Mouse (Mus musculus) hindbrain, embryonic 11.5 days (tissue): ENCODE results near the gene Pemt. TPM values are rescaled to one million over a fixed set of nuclear protein-coding genes. Genes with fewer than 3 reads are reported as not detected.

Experiments used
- ATAC-seq: fragments of 200-750 bp; cut with Nextera tagmentation; 2 replicates; pipeline ENCODE4 v1.8.0; 2017; ENCODE audit warnings: mild to moderate bottlenecking, moderate TSS enrichment, moderate library complexity; ENCODE audit not compliant: low FRiP score
- DNase-seq: peaks from one replicate; pipeline ENCODE4 v3.0.0-alpha.2; 2015; ENCODE audit warnings: low spot score
- H3K27ac ChIP-seq: fragments of 300-500 bp; sonication (generic); 2 replicates; pipeline ENCODE4 v1.5.1; 2014; ENCODE audit warnings: mild to moderate bottlenecking, low read depth, low read length
- H3K27me3 ChIP-seq: fragments of 300-500 bp; sonication (generic); 2 replicates; pipeline ENCODE4 v1.6.1; 2014; ENCODE audit warnings: mild to moderate bottlenecking, low read length, moderate library complexity, mixed read lengths; ENCODE audit not compliant: control insufficient read depth, insufficient read depth
- H3K36me3 ChIP-seq: fragments of 300-500 bp; sonication (generic); 2 replicates; pipeline ENCODE4 v1.6.1; 2014; ENCODE audit warnings: mild to moderate bottlenecking, low read length, moderate library complexity, mixed read lengths; ENCODE audit not compliant: control insufficient read depth, insufficient read depth
- H3K4me1 ChIP-seq: fragments of 300-500 bp; sonication (generic); replicated peaks from 2 replicates; pipeline ENCODE4 v1.6.1; 2014; ENCODE audit warnings: low read length, mixed read lengths; ENCODE audit not compliant: control insufficient read depth, insufficient read depth
- H3K4me2 ChIP-seq: fragments of 300-500 bp; sonication (generic); replicated peaks from 2 replicates; pipeline ENCODE4 v1.6.1; 2014; ENCODE audit warnings: mild to moderate bottlenecking, low read depth, low read length
- H3K4me3 ChIP-seq: fragments of 300-500 bp; sonication (generic); 2 replicates; pipeline ENCODE4 v1.5.1; 2014; ENCODE audit warnings: low read depth, low read length
- H3K9ac ChIP-seq: fragments of 300-500 bp; sonication (generic); 2 replicates; pipeline ENCODE4 v1.6.1; 2014; ENCODE audit warnings: low read depth, low read length
- H3K9me3 ChIP-seq: fragments of 300-500 bp; sonication (generic); 2 replicates; pipeline ENCODE4 v1.6.1; 2016; ENCODE audit warnings: low read length; ENCODE audit not compliant: control insufficient read depth
- WGBS: fragments of 180-500 bp; shearing (Covaris S2); extraction: QIAGEN DNeasy Blood & Tissue Kit; methylation state at CpG from one replicate; pipeline ENCODE4 v1.1.7; 2014; 5-methylcytosine and 5-hydroxymethylcytosine counted together
- polyA plus RNA-seq: library from polyadenylated mRNA; unstranded; fragments of >200 nt; fragmentation: Nextera tagmentation; extraction: Ambion mirVana; gene quantifications from 2 replicates; pipeline ENCODE4 v1.2.1, GENCODE M21; 2014

Gene Pemt
- polyA plus RNA-seq, 1 experiment from 2014 or later: 5.1 TPM

DNA sequence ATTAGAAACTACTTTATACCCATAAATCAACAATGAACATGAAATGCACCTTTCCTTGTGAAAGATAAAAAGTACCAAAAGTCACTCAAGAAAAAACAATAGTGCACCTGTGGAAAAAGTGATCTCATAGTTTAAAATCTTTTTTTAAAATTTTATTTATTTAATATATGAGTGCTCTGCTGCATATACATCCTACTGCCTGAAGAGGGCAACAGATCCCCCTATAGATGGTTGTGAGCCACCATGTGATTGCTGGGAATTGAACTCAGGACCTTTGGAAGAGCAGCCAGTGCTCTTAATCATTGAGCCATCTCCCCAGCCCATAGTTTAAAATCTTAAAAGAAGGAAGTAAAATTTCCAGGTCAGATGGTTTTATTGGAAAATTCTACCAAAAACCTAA is 4.0 kb downstream of the Pemt start:
- ATAC-seq: no peak

GRCm38 (mm10) chr11:60036537-60037220 is 9.6 kb downstream of the Pemt start:
- no peaks in the 10 kb centered on the region for H3K27me3 ChIP-seq
- no peak for ATAC-seq
- no peaks in the 10 kb centered on the region for H3K9me3 ChIP-seq
- no peak overlapping the region for H3K9ac ChIP-seq
- no peak overlapping the region for H3K27ac ChIP-seq
- no peaks in the 10 kb centered on the region for H3K36me3 ChIP-seq
- no peak overlapping the region for H3K4me3 ChIP-seq
- no peaks in the 10 kb centered on the region for H3K4me1 ChIP-seq
- H3K4me2 ChIP-seq: no peak overlapping the region
- 71% methylated on average over 5 of the region's 5 CpGs for WGBS
- no peak for DNase-seq

More for the DNA sequence above, 4.0 kb downstream of the Pemt start:
- no peak overlapping the region for H3K4me3 ChIP-seq
- H3K4me1 ChIP-seq: no peaks in the 10 kb centered on the region
- H3K36me3 ChIP-seq: no peaks in the 10 kb centered on the region
- no peaks in the 10 kb centered on the region for H3K9me3 ChIP-seq
- H3K4me2 ChIP-seq: no peak overlapping the region
- H3K27ac ChIP-seq: no peak overlapping the region
- H3K9ac ChIP-seq: no peak overlapping the region
- H3K27me3 ChIP-seq: no peaks in the 10 kb centered on the region
- no peak for DNase-seq

DNA sequence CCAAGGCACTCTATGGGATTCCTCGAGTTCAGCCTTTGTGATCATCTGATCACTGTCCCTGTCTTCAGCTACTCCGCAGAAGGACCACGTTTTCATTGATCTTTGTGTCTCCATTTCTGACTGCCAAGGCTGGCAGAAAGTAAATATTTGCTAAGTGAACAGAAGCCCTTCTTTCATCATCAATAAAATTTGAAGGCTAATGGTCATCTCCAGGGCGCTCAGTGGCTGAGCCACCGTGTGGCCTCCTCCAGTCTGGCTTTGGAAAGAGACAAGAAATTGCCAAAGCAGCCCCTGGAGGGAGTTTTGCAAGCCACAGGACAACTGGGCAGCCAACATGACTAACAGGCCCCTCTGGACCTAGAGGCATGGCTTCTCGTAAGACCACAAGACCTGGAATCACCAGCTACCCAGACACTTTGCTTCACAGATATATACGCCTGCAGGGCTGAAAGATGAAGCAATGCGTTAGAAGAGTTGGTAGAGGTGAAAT is 11.3 kb downstream of the Pemt start:
- no peak overlapping the region for H3K27ac ChIP-seq
- H3K36me3 ChIP-seq: no peaks in the 10 kb centered on the region
- H3K4me2 ChIP-seq: no peak overlapping the region
- 86% methylated on average over 8 of the region's 8 CpGs for WGBS
- H3K9ac ChIP-seq: no peak overlapping the region
- no peaks in the 10 kb centered on the region for H3K9me3 ChIP-seq
- DNase-seq (no peak), ATAC-seq (no peak)
- no peaks in the 10 kb centered on the region for H3K4me1 ChIP-seq
- no peak overlapping the region for H3K4me3 ChIP-seq
- no peaks in the 10 kb centered on the region for H3K27me3 ChIP-seq

- Histone ChIP-seq H3K27me3 (no peaks in the 10 kb centered on the region), H3K4me3 (no peak overlapping the region), H3K4me2 (no peak overlapping the region), H3K36me3 (no peaks in the 10 kb centered on the region), H3K9ac (no peak overlapping the region), H3K9me3 (no peaks in the 10 kb centered on the region), H3K4me1 (no peaks in the 10 kb centered on the region), H3K27ac (no peak overlapping the region)
- DNase-seq (no peak), ATAC-seq (no peak)
- WGBS: 77% methylated on average over 6 of the region's 6 CpGs
Measured at GRCm38 (mm10) chr11:60034293-60034692, 12.0 kb downstream of the Pemt start.

DNA sequence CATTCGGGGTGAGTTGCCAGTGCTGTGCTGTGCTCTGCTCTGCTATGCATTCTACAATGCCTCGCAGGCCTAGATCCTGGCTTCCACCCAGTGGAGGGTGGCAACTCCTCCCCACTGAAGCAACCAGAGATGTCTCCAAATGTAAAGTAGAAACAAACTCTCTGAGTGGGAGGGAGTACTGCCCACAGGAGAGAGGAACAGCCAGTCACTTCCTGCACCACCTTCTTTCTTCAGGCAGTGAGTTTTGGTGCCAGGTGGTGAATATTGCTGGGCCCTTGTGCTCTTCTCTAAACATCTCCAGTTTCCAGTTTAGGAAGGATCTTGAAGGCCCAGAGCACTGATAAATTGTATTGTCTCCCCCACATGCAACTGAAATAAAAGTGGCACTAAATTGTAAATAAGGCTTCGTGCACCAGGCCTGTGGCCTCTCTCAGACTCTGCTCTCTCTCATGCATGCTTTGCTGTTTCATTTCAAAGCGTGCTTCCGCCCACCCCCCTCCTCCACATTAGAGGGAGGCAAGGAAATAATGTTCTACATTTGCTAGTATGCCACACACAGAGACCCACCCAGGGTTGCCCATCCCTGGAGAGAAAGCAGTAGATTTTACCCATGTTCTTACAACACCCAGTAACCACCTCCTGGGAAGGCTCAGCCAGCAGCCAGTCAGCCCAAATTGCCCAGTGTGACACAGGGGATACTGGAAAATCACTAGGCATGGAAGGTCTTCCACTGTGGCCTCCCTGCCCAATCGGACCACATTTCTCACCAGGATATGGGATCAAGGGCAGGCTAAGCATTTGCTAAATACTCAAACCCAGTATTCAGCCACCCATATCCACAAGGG is 13.5 kb downstream of the Pemt start:
- ATAC-seq: no peak
- Histone ChIP-seq H3K4me1 (no peaks in the 10 kb centered on the region), H3K9me3 (no peaks in the 10 kb centered on the region)

DNA sequence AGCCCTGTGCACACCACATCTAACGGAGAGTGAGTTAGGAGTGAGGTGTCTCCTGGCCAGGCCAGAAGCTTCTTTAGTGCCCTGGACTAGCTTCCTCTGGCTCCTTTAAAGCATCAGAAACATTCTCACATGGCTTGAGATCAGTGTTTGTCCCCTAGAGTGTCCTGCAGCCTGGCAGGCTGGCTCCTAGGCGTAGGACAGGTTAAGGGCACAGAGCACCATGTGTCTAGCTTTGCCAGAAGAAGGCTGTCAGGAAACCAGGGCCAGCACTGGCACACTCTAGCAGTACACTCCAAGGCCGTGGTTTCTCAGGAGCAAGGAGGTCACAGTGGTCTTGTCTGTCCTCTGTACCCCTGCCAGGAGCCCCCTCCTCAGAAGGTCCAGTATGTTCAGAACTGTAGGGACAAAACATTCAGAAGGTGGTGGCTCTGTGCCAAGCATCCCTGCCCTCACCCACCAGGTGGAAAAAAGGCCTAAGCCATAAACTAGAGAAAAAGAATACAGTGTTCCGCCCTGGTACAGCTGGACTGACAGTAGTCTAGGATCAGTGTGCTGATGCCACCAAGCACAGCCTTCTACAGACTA is 15.4 kb downstream of the Pemt start:
- Histone ChIP-seq H3K27me3 (no peaks in the 10 kb centered on the region), H3K4me2 (no peak overlapping the region), H3K27ac (no peak overlapping the region), H3K36me3 (no peaks in the 10 kb centered on the region), H3K9me3 (no peaks in the 10 kb centered on the region), H3K9ac (no peak overlapping the region), H3K4me3 (no peak overlapping the region), H3K4me1 (no peaks in the 10 kb centered on the region)
- 91% methylated on average over 4 of the region's 4 CpGs for WGBS
- ATAC-seq (no peak), DNase-seq (no peak)

More for the DNA sequence above, 13.5 kb downstream of the Pemt start:
- Histone ChIP-seq H3K4me3 (no peak overlapping the region), H3K36me3 (no peaks in the 10 kb centered on the region), H3K27ac (no peak overlapping the region), H3K27me3 (no peaks in the 10 kb centered on the region), H3K9ac (no peak overlapping the region), H3K4me2 (no peak overlapping the region)
- DNase-seq: no peak
- 84% methylated on average over 6 of the region's 6 CpGs for WGBS

DNA sequence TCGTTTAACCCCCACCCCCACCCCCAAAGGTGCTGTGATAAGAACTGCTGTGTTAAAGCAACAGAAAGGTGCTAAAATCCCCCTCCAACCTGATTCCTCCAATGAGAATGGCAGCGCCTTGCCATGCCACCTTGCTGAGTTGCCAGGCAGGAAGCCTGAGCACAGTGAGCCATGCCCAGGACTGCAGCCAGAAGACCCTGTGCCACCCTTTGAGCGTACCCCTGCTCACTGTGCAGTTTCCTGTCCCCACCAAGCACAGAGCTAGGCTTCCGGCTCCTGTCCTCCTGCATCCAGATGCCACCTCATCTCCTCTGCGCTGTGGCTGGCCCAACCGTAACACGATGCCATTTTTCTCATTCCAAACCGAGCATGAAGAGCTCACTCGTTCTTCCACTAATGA is 16.3 kb downstream of the Pemt start:
- DNase-seq (no peak), ATAC-seq (no peak)
- no peak overlapping the region for H3K4me3 ChIP-seq
- no peaks in the 10 kb centered on the region for H3K4me1 ChIP-seq
- 61% methylated on average over 9 of the region's 9 CpGs for WGBS
- H3K36me3 ChIP-seq: no peaks in the 10 kb centered on the region
- H3K4me2 ChIP-seq: no peak overlapping the region
- no peaks in the 10 kb centered on the region for H3K27me3 ChIP-seq
- H3K27ac ChIP-seq: no peak overlapping the region
- no peak overlapping the region for H3K9ac ChIP-seq
- no peaks in the 10 kb centered on the region for H3K9me3 ChIP-seq

GRCm38 (mm10) chr11:60027913-60028875 is 18.1 kb downstream of the Pemt start:
- Histone ChIP-seq H3K27ac (no peak overlapping the region; the same call in 1 of the 2 replicates), H3K4me2 (no peak overlapping the region), H3K4me3 (no peak overlapping the region), H3K27me3 (no peaks in the 10 kb centered on the region), H3K4me1 (no peaks in the 10 kb centered on the region), H3K9me3 (no peaks in the 10 kb centered on the region), H3K36me3 (no peaks in the 10 kb centered on the region), H3K9ac (no peak overlapping the region)
- ATAC-seq (no peak), DNase-seq (no peak)
- 78% methylated on average over 10 of the region's 10 CpGs for WGBS
